Mouse (Mus musculus) yolk sac, embryonic 10.5 days (tissue): ENCODE results near the gene Asic1.

Experiments
- DNase-seq: peaks from one replicate; pipeline ENCODE4 v3.0.0-alpha.2; 2017; ENCODE audit warnings: low spot score

The Asic1 gene

GRCm38 (mm10) chr15:99670154-99670821, at the start of gene Asic1:
Gene Asic1, plus strand, starts transcription at chr15:99670368.
- DNase-seq = peak; percentile 46

- no peak for DNase-seq
Observed at GRCm38 (mm10) chr15:99622063-99622462, 48.1 kb upstream of the Asic1 start.

- no peak for DNase-seq
Observed at GRCm38 (mm10) chr15:99631618-99632017, 38.5 kb upstream of the Asic1 start.

GRCm38 (mm10) chr15:99634702-99635101, 35.5 kb upstream of the Asic1 start:
- DNase-seq = no peak

DNA sequence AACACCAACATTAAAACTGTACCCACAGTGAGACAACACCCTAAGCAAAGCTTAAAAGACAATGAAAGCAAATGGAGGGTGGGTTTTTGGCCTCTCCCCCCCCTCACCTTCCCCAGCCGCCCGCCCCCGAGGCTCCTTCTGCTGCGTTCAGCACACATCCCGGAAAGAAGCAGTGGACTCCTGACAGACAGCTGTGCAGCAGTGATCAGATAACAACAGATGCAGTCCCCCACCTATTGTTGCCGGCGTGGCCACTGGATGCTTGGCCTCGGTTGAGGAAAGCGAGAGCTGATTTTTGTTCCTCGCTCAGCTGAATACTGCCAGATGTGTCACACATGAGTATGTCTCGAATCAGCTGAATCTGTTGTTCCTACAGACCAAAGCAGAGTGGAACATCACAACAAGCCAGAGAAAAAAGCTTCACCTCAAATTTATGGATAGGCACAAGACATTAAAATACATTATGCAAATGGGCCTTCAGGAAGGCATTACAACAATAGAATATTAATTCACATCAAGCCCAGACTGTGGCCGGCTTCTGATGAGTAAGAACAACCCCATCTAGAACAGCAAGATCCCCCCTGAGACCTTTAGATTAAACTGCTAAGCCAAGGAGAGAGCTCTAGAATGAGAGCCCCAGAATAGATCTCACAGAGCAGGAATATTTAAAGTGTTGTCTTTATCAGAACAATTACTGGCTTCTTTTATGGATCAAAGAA, 32.6 kb upstream of the Asic1 start:
- no peak for DNase-seq

DNA sequence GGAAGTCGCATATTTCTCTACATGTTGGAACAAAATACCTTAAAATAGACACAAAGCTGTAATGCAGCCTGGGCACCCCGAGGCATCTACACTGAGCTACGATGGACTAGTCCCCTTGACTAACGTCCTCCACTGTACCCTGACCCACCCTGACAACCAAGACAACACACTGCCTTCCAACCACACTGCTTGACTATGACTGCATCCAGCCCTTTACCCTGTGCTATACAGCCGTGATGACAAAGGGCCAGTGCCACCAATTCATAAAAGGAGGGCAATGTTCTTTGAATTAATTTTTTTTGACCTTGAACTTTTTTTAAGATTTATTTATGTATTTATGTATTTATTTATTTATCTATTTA, 32.1 kb upstream of the Asic1 start:
- DNase-seq = no peak

GRCm38 (mm10) chr15:99642622-99643021, 27.5 kb upstream of the Asic1 start:
- DNase-seq = no peak

- no peak for DNase-seq
Observed at GRCm38 (mm10) chr15:99643832-99644231, 26.3 kb upstream of the Asic1 start.

DNA sequence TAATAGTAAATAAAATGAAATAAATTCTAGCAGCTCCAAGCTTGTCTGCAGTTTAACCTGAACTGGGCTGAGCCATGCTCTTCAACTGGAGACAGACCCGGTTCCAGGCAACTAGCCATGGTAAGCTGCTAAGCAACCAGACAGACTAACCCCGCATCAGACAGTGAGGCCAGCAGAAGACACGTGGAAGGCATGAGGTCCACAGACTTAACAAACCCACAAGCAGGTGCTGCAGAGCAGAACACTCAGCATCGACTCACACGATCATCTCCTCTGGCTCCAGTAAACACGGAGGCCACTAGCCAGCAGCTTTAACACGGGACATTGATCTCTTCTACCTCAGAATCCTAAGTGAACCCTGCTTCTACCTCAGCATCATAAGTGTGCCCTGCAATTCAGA, 25.4 kb upstream of the Asic1 start:
- DNase-seq = no peak

GRCm38 (mm10) chr15:99648326-99648725, 21.8 kb upstream of the Asic1 start:
- DNase-seq = no peak

DNA sequence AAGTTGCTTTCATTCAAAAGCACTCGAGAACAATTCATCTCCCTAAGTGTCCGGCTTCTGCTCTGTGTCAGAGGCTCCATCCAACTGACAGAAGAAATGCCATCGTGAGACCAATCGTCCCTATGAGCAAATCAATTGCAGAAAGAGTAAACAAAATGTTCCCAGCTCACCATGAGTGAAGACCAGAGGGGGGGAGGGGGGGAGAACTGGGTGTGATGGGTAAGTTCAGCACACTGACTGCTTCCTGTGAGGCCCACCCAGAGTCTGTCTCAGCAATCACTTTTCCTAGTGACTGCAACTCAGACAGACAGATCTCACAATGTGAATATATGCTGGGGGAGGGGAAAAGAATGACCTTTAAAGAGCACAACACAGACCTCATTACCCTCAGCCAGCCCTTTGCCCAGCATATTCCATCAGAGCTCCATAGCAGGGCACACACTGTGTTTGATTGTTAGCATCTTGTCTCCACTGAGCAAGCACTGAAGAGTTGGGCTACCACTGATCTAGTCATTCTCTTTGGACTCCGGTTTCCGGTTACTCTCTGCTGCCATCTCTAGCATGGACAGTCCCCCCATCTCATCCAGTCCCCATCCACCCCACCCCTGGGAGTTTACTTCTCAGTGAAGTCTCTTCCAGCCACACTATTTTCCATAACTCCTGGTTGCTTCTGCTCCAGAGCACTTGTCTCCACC, 21.0 kb upstream of the Asic1 start:
- DNase-seq = no peak

- DNase-seq = no peak
Observed at GRCm38 (mm10) chr15:99650304-99650703, 19.9 kb upstream of the Asic1 start.

GRCm38 (mm10) chr15:99651163-99651872, 18.9 kb upstream of the Asic1 start, which contains the start of gene Racgap1:
Gene Racgap1, minus strand, starts transcription at chr15:99651656.
- peak; percentile 95 for DNase-seq

- DNase-seq = no peak
Observed at GRCm38 (mm10) chr15:99651984-99652872, 17.9 kb upstream of the Asic1 start.

- DNase-seq = peak; percentile 32
Observed at GRCm38 (mm10) chr15:99653291-99653690, 16.9 kb upstream of the Asic1 start.

- DNase-seq = no peak
Observed at GRCm38 (mm10) chr15:99653876-99654275, 16.3 kb upstream of the Asic1 start.

DNA sequence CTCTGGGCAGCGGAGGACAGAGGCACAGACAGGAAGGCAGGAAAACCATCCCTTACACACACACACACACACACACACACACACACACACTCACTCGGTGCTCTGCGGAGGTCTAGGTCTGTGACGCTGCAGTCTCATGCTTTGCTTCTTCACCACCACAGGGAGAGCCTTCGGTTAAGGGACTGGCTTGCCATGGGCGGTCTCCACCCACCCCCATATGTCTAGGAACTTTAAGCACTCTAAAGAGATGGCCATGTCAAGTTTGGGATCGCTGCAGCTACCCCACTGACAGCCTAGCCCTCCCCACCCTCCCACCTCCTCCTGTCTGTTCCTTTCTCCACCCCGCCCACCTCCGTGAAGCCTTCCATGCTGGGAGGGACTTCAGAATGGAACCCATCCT, 14.2 kb upstream of the Asic1 start:
- no peak for DNase-seq

DNA sequence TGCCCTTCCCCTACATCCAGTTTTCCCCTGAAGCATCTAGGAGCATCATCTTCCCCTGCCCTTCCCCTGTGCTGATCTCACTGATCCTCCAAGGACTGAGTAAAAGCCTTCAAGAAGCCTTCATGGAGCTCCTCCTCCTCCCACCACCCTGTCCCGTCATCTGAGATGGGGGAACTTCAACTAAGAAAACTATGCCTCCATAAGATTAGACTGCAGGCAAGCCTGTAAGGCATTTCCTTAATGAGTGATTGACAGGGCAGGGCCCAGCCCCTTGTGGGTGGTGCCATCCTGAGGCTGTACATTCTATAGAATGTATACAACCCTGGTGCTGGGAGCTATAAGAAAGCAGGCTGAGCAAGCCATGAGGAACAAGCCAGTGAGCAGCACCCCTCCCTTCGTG, 11.7 kb upstream of the Asic1 start:
- no peak for DNase-seq

- DNase-seq = no peak
Observed at GRCm38 (mm10) chr15:99661121-99661830, 8.9 kb upstream of the Asic1 start.

DNA sequence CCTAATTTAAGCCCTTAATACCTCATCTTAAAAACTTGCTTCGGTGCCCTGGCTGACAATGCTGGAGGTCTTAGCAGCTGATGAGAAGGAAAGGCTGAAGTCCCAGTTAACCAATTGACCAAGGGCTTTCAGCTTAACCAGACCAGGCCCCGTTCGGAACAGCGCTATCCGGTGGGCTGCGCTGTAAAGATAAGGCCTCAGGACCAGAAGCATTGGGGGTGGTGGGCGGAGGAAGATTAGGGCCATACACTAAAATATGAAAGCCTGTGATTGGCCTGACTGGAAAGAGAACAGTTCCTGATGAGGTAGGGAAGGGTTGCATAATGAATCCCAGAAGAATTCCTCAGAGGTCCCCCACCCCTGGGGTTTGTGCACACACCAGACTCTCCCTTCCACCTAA, 7.8 kb upstream of the Asic1 start:
- no peak for DNase-seq
